Mouse (Mus musculus): ENCODE results near the gene Actl7a.

Actl7a gene

DNA sequence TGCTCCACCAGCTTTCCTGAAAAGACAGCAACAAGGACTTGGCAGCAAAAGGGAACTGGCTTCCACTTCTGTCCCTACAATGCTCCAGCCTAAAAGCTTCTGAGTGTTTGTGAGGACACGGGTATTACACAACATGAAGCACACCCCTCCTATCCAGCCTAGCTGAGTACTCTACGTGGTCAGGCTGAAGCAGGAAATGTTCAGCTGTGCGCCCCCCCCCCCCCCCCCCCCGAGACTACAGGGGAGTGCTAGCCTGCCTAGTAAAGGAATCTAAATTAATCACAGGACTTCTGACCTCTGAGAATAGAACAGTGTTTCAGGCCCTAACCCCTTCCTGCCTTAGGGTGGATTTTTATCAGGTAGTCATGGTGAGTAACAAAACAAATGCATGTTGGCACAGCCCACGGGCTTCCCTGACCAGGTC is 24.7 kb downstream of the Actl7a start:
- DNase-seq, result peak in 1 of 2 experiments; percentile 7

GRCm38 (mm10) chr4:56768913-56769312 is 25.7 kb downstream of the Actl7a start:
- DNase-seq, result peak in 1 of 2 experiments; percentile 10

DNA sequence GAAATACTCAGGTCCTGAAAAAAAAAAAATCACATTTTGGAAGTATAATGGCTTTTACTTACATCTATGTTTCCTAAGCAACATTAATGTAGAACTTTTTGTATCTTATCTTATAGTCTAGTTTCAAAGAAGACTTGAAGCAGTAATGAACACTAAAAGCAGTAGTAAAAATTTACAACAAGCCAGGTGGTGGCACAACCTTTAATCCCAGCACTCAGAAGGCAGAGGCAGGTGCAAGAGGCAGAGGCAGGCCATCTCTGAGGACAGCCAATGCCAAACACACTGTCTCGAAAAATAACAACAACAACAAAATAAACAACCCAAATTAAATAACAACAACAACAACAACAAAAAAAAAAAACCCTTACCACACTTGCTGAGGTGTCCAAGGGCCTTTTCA is 27.9 kb downstream of the Actl7a start:
- DNase-seq, result no peak

GRCm38 (mm10) chr4:56791373-56791772 is 48.2 kb downstream of the Actl7a start:
- DNase-seq, result no peak
